Mouse (Mus musculus): ENCODE results near the gene Frk.
"Not testable (repeated sequence)": the region's sequence is repeated elsewhere in the genome, so short reads cannot be mapped to it uniquely, and the experiment has no call there.

The Frk gene

DNA sequence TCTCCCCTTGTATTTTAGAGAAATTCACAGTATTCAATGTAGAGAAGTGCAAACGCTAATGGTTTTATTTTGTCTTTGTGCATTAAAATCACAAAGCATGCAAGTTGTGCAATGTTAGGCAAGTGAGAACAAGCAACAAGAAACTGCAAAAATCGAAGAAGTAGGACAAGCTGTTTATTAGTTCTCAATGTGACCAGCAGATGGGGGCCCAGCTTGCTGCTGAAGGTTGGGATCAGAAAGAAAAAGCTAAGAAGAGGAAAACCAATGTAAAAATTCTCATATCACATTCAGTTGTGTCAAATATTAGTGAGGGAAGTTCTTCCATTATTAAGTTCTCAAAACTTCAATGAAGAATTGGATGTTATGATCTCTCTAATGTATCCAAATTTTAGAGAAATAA lies 134.0 kb downstream of the Frk start:
- no peak for DNase-seq (ENCODE audit: low spot score in 2 of 2)

DNA sequence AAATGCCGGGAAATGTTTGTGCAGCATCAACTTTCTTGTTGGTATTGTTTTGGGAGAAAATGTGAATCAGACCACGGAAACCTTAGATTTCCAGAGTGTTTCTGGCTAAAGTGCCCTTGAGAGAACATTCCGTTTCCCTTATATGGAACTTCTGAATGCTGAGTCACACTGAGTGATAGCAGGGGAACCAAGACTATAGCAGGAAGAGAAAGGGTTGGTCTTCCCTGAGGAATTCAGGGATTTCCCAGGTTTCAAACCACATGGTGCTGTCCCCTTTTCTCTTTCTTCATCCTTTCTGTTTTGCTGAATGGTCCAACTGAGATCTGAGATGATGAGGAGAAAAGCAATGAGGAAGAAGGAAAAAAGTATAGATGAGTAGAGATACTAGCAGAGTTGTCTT lies 135.3 kb downstream of the Frk start:
- DNase-seq (ENCODE audit: low spot score in 2 of 2) = no peak

DNA sequence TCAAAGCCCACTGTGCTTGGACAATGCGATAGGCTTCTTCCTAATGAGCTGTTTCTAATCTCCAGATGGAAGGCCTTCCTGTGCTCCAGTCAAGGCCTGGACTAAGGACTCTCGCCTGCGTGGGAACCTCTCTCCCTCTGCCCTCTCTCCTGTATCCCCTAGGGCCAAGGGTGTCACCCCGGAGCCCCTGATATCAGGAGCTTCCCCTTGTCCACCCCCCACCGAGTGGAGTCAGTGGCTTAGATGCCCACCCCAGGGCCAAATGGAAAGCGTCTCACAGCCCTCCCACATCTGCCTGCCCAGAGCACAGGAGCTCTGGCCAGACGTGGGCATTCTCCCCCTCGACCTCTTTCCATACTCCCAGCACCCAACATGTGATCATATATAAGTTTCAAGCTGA lies 137.3 kb downstream of the Frk start:
- DNase-seq (ENCODE audit: low spot score in 2 of 2) = not testable (repeated sequence)

DNA sequence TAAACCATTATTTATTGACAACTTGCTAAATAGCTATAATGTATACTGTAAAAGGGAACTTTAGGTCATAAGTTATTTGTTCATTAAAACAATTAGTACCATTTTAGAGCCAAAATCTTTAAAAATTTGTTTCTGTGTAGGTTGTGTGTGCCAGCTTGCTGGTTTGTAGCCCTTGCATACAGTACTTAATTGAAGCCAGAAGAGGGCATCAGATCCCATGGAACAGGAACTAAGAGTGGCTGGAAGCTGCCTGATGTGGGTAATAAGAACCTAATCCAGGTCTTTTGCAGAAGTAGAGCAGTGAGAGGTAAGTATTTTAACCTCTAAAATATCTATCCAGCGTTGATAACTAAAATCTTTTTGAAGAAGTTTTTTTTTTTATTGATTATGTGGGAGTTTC lies 155.0 kb downstream of the Frk start:
- DNase-seq (ENCODE audit: low spot score in 2 of 2) = no peak

All from spleen, postnatal 36 days (tissue).